Mouse (Mus musculus): ENCODE measurements around the gene Erbb4. TPM values are rescaled to one million over a fixed set of nuclear protein-coding genes. Genes with fewer than 3 reads are reported as not detected.

The Erbb4 gene
- polyA plus RNA-seq, 1 experiment, result not detected

GRCm38 (mm10) chr1:68517820-68518219, 590.0 kb downstream of the Erbb4 start:
- TF ChIP-seq GATA1 (IDR thresholded peaks at IDR 0.05; ENCODE audit: low read length), result no peak

- no peak for TF ChIP-seq GATA1 (IDR thresholded peaks at IDR 0.05; ENCODE audit: low read length)
Observed at GRCm38 (mm10) chr1:68503873-68504272, 604.0 kb downstream of the Erbb4 start.

- TF ChIP-seq GATA1 (IDR thresholded peaks at IDR 0.05; ENCODE audit: low read length), result no peak
Observed at GRCm38 (mm10) chr1:68501561-68501960, 606.3 kb downstream of the Erbb4 start.

GRCm38 (mm10) chr1:68466390-68466960, 641.4 kb downstream of the Erbb4 start:
- no peak for TF ChIP-seq GATA1 (IDR thresholded peaks at IDR 0.05; ENCODE audit: low read length)

- no peak for TF ChIP-seq GATA1 (IDR thresholded peaks at IDR 0.05; ENCODE audit: low read length)
Observed at GRCm38 (mm10) chr1:68451274-68451673, 656.6 kb downstream of the Erbb4 start.

GRCm38 (mm10) chr1:68424336-68424983, 683.4 kb downstream of the Erbb4 start:
- TF ChIP-seq GATA1 (IDR thresholded peaks at IDR 0.05; ENCODE audit: low read length), result no peak

- no peak for TF ChIP-seq GATA1 (IDR thresholded peaks at IDR 0.05; ENCODE audit: low read length)
Observed at GRCm38 (mm10) chr1:68401204-68401603, 706.7 kb downstream of the Erbb4 start.

GRCm38 (mm10) chr1:68371531-68371930, 736.3 kb downstream of the Erbb4 start:
- no peak for TF ChIP-seq GATA1 (IDR thresholded peaks at IDR 0.05; ENCODE audit: low read length)

GRCm38 (mm10) chr1:68333714-68334113, 774.1 kb downstream of the Erbb4 start:
- no peak for TF ChIP-seq GATA1 (IDR thresholded peaks at IDR 0.05; ENCODE audit: low read length)

- no peak for TF ChIP-seq GATA1 (IDR thresholded peaks at IDR 0.05; ENCODE audit: low read length)
Observed at GRCm38 (mm10) chr1:68305813-68306212, 802.0 kb downstream of the Erbb4 start.

- no peak for TF ChIP-seq GATA1 (IDR thresholded peaks at IDR 0.05; ENCODE audit: low read length)
Observed at GRCm38 (mm10) chr1:68284443-68284842, 823.4 kb downstream of the Erbb4 start.

- TF ChIP-seq GATA1 (IDR thresholded peaks at IDR 0.05; ENCODE audit: low read length), result no peak
Observed at GRCm38 (mm10) chr1:68275819-68276218, 832.0 kb downstream of the Erbb4 start.

- no peak for TF ChIP-seq GATA1 (IDR thresholded peaks at IDR 0.05; ENCODE audit: low read length)
Observed at GRCm38 (mm10) chr1:68178580-68178979, 929.3 kb downstream of the Erbb4 start.

GRCm38 (mm10) chr1:68155253-68155652, 952.6 kb downstream of the Erbb4 start:
- TF ChIP-seq GATA1 (IDR thresholded peaks at IDR 0.05; ENCODE audit: low read length), result no peak

GRCm38 (mm10) chr1:68150572-68150971, 957.3 kb downstream of the Erbb4 start:
- no peak for TF ChIP-seq GATA1 (IDR thresholded peaks at IDR 0.05; ENCODE audit: low read length)

GRCm38 (mm10) chr1:68142562-68143350, 965.1 kb downstream of the Erbb4 start:
- no peak for TF ChIP-seq GATA1 (IDR thresholded peaks at IDR 0.05; ENCODE audit: low read length)

Measured in G1E-ER4 (cell line).